Mouse (Mus musculus) adrenal gland, adult 2 months (tissue): ENCODE results near the gene Hdac8. TPM values are rescaled to one million over a fixed set of nuclear protein-coding genes. Genes with fewer than 3 reads are reported as not detected.

Experiments
- DNase-seq: peaks from one replicate; pipeline ENCODE4 v3.0.0; 2021
- long read RNA-seq: library from polyadenylated mRNA; stranded (forward); transcript quantifications from one replicate; pipeline ENCODE4 v2.0.0, GENCODE M21; 2021
- polyA plus RNA-seq: library from polyadenylated mRNA; depleted of rRNA; stranded (reverse); fragments of >200 nt; gene quantifications from 2 replicates; pipeline ENCODE4 v1.2.3, GENCODE M21; 2012; rRNA removed
- total RNA-seq, 2 experiments: library from RNA; stranded (reverse); gene quantifications; 2 replicates each; pipeline ENCODE4 v1.2.3; 2021

Gene Hdac8
- total RNA-seq = 1 to 10 TPM; 7.7 to 8.8 TPM
- 1.0 and 1.6 TPM in 2 replicates for polyA plus RNA-seq
- long read RNA-seq, transcript Hdac8-201 (11 exons, 1,936 nt) = major isoform, 6 of 11 reads
- long read RNA-seq, partial matches to known transcripts = 2 of 11 reads
- long read RNA-seq, other reads (novel, unspliced or antisense) = 3 of 11 reads

- DNase-seq = peak; percentile 65
Measured at GRCm38 (mm10) chrX:102504644-102505481, at the start of gene Hdac8. Hdac8 (minus strand) TSS chrX:102505359.

- no peak for DNase-seq
Measured at GRCm38 (mm10) chrX:102509205-102509604, 4.0 kb upstream of the Hdac8 start.

- DNase-seq = no peak
Measured at GRCm38 (mm10) chrX:102504179-102504578, 980 bp downstream of the Hdac8 start.

- no peak for DNase-seq
Measured at GRCm38 (mm10) chrX:102493992-102494730, 11.0 kb downstream of the Hdac8 start.

GRCm38 (mm10) chrX:102485575-102485974 is 19.6 kb downstream of the Hdac8 start:
- DNase-seq = no peak

GRCm38 (mm10) chrX:102479665-102480064 is 25.5 kb downstream of the Hdac8 start:
- peak; percentile 43 for DNase-seq

- DNase-seq = no peak
Measured at GRCm38 (mm10) chrX:102478965-102479364, 26.2 kb downstream of the Hdac8 start.

GRCm38 (mm10) chrX:102478481-102478880 is 26.7 kb downstream of the Hdac8 start:
- DNase-seq = no peak

- peak; percentile 42 for DNase-seq
Measured at GRCm38 (mm10) chrX:102476784-102477183, 28.4 kb downstream of the Hdac8 start.

GRCm38 (mm10) chrX:102475555-102475954 is 29.6 kb downstream of the Hdac8 start:
- DNase-seq = no peak

- no peak for DNase-seq
Measured at GRCm38 (mm10) chrX:102418343-102419127, 86.6 kb downstream of the Hdac8 start.

- no peak for DNase-seq
Measured at GRCm38 (mm10) chrX:102416972-102417371, 88.2 kb downstream of the Hdac8 start.

- no peak for DNase-seq
Measured at GRCm38 (mm10) chrX:102416386-102416785, 88.8 kb downstream of the Hdac8 start.

GRCm38 (mm10) chrX:102384765-102385164 is 120.4 kb downstream of the Hdac8 start:
- no peak for DNase-seq

- peak; percentile 64 for DNase-seq
Measured at GRCm38 (mm10) chrX:102383151-102383550, 122.0 kb downstream of the Hdac8 start.

GRCm38 (mm10) chrX:102366510-102366909 is 138.6 kb downstream of the Hdac8 start:
- peak; percentile 42 for DNase-seq

- DNase-seq = no peak
Measured at GRCm38 (mm10) chrX:102362244-102362643, 142.9 kb downstream of the Hdac8 start.

GRCm38 (mm10) chrX:102353412-102353811 is 151.7 kb downstream of the Hdac8 start:
- no peak for DNase-seq

- DNase-seq = peak; percentile 37
Measured at GRCm38 (mm10) chrX:102349843-102350731, 155.1 kb downstream of the Hdac8 start.

GRCm38 (mm10) chrX:102348886-102349486 is 156.2 kb downstream of the Hdac8 start:
- no peak for DNase-seq
